Mouse (Mus musculus) frontal cortex, postnatal 10 days (tissue): ENCODE measurements around the gene Vmn1r29.
"Not testable (repeated sequence)": the region's sequence is repeated elsewhere in the genome, so short reads cannot be mapped to it uniquely, and the experiment has no call there.

Experiments used
- DNase-seq, 2 experiments: peaks; one replicate each; pipeline ENCODE4 v3.0.0; 2022; ENCODE audit warnings: low spot score in 2 of 2, mixed read lengths in 1 of 2

Vmn1r29 gene

DNA sequence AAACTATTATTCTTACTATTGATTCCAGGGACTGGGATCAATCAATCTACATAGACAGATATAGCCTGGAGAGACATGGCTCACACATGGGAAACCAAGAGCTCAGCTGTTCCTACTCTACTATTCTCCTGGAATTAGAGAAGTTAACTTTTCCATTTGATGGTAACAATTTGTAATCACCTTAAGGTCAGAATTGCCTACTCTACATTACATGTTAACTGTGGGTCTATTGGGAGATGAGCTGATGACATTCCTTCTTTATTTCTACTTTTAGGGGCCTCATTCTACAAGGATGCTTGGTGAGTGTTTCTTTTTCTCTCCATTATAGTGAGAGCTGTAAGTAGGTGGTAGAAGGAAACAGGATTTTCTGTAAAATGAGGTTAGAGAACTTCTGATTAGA lies at the start of gene Vmn1r29:
Gene Vmn1r29 (plus strand): TSS at position 301 of the 400 bp plus-strand sequence.
- DNase-seq, result no peak

- DNase-seq, result no peak
Measured at GRCm38 (mm10) chr6:58261737-58262136, 39.6 kb upstream of the Vmn1r29 start, which contains the start of gene Vmn1r28. Vmn1r28 (plus strand) TSS chr6:58262037.

DNA sequence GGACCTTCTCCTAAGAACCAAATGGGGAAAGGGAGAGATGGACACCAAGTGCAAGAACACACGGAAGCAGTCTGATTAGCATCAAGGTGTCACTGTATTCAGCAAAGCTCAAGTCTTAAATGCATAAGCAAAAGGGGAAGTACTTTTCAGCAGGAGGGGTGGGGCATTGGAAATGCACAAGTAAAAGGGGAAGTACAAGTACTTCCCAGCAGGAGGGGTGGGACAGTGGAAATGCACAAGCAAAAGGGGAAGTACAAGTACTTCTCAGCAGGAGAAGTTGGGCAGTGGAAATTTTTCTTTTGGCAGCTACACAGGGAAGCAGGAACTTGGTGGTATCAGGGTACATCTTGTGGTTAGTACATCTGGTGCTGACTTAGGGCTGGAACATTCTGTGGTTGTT lies 21.7 kb upstream of the Vmn1r29 start:
- DNase-seq, result not testable (repeated sequence)

DNA sequence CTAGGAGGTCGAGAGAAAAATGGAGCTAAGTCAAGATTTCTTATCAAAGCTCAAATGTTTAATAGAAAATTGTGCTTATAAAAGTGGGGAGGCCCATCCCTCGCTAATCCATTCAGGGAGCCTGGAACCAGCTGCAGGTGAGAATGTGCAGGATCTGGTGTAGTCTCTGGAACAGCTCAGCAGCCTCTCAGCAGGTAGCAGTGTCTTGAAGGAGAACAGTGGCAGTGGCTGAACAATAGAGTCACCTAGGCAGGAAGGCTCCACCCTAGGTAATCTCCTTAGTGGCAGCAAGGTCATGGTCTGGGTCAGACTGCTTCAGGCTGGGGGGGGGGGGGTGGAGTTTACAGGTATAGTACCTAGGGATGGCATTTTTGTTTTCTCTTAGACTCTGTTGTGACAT lies 9.1 kb upstream of the Vmn1r29 start:
- no peak for DNase-seq

DNA sequence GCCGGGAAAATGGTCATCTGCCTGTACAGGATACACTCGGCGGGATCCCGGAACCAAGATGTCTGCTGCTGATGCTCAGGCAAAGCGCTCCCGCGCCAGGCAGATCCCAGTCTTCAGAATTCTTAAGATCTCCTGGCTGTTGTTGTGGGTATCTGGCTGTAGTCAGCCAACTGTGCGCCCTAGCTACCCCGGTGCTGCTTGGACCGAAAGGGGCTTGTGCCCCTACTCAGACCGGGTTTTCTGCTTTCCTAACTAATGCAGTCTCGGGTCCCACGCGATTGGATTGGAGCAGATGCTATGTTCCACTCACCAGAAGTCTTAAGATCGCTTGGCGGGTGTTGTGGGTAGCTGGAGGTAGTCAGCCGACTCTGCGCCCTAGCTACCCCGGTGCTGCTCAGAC lies 2.8 kb upstream of the Vmn1r29 start:
- DNase-seq, result not testable (repeated sequence)

DNA sequence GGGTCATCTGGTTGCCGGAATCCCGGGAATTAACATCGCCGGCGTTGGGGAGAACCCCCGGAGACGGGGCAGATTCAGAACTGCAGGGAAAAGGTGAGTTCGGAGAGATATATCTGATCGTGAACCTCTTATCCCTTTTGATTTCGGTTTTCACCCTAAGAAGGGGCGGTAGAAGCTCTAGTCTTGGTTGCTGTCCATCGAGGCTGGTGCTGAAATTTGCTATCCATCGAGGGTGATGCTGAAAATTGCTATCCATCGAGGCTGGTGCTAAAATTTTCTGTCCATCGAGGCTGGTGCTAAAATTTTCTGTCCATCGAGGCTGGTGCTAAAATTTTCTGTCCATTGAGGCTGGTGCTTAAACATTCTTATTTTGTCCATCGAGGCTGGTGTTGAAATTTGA lies 29.3 kb downstream of the Vmn1r29 start:
- DNase-seq, result not testable (repeated sequence)
